Mouse (Mus musculus): ENCODE measurements around the gene Bri3.
A peak's percentile ranks its signal among the peaks of the same experiment; 100 is the strongest.

The Bri3 gene

GRCm38 (mm10) chr5:144238969-144239368, 5.3 kb upstream of the Bri3 start:
- DNase-seq = no peak

DNA sequence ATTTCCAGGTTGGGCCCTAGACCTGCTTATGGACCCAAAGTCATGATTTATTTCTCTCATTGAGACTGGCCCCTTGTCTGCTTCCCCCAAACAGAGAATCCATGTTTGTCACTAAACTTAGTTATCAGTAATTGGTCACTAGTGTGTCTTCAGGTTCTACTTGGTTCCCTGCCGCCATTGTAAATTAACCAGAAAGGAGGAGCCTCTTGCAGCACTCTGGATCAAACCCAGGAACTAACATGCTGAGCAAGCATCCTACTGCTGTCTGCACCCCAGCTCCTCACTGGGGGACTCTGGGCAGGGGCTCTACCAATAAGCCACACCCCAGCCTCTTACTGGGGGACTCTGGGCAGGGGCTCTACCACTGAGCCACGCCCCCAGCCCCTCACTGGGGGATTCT, 1.4 kb downstream of the Bri3 start:
- DNase-seq = peak; percentile 50

GRCm38 (mm10) chr5:144246669-144247068, 2.4 kb downstream of the Bri3 start:
- DNase-seq = no peak

DNA sequence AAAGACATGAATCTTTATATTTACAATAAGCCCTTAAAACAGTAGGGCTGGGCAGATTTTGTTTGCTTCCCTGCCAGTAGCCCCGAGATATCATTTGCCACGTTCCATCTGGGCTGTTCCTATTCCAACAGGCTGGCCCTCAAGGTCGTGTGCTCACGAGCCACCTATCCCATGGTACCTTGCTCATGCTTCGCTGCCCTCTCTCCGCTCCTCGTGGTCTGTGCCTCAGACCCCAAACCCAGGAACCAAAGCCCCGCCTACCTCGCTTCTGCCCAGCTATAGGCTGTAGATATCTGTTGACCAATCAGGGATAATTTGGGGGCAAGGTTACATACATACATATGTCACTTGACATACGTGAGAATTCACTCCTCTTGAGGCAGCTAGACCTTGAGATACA, 3.1 kb downstream of the Bri3 start:
- DNase-seq = no peak

DNA sequence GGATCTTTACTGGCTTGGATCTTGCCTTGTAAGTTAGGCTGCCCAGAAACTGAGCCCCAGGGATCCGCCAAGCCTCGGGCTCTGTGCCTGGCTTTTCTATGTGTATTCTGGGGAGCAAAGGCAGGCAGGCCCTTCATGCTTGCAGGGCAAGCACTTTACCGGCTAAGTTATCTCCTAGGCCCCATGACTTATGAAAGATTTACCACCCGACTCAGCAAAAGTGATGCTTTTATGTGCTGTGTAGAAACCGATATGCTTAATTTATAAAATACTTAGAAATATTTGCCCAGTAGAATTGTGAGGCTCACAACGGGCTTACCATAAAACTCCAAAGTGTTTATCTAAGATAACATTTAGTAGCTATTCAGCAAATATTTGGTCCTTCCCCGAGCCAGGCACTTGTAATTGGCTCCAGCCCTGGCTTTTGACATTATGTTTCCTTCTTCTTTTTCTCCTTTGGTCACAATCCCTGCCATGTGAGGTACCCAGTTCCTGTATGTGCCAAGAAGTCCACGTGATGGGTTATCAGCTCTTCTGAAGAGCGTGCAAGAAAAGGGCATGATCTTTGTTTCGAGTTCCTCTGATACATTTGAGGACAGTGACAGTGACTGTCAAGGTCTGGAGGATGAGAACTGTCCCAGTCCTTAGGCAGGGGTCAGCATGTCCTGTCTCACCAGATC, 3.8 kb downstream of the Bri3 start:
- DNase-seq = no peak

DNA sequence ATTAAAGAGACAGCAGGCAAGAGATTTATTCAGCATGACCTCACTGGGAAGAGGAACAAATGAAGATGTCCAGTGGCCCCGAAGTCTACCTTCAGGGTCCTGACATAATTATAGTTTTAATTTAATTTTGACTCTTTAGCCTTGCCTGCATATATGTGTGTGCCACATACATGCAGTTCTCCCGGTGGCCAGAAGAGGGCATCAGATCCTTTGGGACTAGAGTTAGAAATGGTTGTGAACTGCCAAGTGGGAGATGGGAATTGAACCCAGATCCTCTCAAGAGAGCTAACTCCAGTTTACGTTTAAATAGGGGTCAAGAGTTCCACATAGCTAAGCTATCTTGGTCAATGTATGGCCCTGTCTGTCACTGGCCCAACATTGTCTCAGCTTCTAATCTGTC, 5.6 kb downstream of the Bri3 start:
- no peak for DNase-seq

DNA sequence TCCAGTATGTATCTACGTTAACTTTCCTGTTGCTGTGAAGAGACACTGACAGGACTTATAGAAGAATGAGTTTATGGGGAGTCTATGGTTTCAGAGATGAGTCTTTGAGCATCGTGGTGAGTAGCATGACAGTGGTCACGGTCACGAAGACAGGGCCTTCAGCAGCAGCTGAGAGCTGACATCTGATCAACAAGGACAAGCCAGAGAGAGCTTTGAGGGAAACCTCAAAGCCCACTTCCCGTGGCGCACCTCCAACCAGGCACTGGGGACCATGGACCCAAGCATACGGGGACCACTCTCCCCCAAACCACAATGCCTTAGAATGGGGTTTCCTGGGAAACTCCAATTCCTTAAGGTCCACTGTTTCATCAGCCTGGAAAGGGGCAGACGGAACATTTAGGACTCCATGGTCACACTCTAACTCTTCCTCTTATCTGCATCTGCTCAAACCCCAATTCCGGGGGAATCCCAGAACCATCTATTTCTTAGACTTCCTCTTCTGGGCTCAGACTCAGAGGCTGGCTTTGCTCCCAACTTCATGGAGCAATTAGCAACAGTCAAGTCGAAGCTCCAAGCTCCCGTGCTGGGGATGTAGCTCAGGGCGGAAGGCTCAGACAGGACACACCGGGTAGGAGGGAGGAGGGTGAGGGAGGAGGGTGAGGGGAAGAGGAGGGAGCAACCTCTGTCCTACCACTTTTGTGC, 7.8 kb downstream of the Bri3 start:
- no peak for DNase-seq

DNA sequence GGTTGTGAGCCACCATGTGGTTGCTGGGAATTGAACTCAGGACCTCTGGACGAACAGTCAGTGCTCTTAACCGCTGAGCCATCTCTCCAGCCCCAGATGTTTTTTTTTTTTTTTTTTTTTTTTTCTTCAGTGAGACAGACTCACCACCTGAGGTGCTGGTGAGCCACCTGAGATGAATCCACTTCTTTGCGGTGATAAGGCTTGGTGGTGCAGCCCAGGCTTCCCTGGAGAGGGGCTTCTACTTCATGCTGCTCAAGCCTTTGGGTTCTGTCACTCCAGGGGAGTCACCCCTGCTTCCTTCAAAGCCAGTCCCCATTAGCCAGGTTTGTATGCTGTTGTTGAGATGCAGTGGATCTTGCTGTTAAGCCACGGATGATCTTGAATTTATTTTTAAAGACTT, 9.0 kb downstream of the Bri3 start:
- no peak for DNase-seq

- DNase-seq = peak; percentile 93
Observed at GRCm38 (mm10) chr5:144254122-144254810, 10.0 kb downstream of the Bri3 start.

- peak; percentile 94 for DNase-seq
Observed at GRCm38 (mm10) chr5:144254811-144255631, 10.8 kb downstream of the Bri3 start.

GRCm38 (mm10) chr5:144255632-144256540, 11.6 kb downstream of the Bri3 start:
- peak; percentile 72 for DNase-seq

- DNase-seq = no peak
Observed at GRCm38 (mm10) chr5:144256541-144256870, 12.3 kb downstream of the Bri3 start.

DNA sequence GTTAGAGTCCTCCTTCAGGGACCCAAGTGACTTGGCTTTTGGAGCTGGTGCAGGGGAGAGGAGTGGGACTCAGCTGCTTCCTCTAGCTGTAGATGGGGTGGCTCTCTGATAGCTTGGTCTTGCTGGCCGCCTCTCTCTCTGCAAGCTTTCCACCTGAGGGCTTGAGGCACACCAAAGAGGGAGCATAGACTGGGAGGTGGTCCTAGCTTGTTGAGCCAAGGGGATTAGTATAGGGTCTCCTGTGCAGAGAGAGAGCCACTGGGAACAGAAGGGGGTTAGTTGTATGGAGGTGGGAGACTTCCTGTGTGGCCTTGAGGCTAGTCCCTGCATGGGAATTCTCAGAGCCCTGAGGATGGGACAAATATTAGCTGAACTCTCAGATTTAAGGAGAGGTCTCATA, 12.7 kb downstream of the Bri3 start:
- DNase-seq = no peak

DNA sequence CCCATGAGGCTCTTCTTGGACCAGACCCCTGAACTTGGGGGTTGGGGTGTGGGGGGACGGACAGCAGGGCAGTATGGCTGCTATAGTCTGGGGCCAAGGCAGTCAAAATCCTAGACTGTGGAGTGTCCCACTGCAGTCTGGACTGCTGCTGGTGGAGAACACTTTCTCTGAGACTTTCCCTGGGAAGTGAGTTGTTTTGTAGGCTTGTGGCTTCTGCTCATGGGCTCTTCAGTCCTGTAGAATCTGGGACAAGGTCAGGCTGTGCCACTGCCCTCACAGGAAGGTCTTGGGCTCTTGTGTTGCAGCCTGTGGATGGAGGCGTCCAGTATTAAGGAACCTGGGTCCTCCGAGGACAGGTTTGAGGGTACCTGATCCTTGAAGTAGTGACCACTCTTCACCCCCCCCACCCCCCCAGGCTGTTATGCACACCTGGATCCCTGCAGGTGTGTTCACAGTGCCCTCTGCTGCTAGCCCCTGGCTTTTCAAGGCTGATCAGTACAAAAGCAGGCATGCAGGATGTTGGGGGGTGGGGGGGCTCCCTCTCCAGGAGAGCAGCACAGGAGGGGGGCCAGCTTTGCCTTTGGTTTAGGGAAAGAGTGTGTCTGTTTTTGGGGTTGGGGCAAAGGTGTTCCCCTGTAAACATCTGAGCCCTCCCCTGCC, 13.3 kb downstream of the Bri3 start:
- DNase-seq = no peak

DNA sequence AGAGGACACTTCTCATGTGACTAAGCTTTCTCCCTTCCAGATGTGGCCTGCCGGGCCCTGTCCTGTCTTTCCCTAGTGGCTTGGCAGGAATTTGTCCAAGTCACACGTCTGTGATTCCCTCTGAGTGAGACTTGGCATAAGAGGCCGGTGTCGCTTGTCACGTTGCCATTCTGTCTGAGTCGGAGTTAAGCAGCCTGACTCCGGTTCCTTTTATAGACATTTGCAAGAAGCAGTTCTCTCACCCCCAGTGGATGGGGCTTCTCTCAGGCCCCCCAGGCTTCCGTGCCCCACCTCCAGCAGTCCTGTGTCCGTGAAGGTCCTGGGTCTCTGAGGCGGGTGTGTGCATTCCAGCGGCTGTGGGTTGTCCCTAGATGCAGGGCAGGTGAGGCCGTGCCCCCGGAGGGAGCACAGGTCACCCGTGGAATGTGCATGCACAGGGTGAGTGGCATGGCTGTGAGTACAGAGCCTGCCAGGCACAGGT, 13.9 kb downstream of the Bri3 start:
- DNase-seq = peak; percentile 88

DNA sequence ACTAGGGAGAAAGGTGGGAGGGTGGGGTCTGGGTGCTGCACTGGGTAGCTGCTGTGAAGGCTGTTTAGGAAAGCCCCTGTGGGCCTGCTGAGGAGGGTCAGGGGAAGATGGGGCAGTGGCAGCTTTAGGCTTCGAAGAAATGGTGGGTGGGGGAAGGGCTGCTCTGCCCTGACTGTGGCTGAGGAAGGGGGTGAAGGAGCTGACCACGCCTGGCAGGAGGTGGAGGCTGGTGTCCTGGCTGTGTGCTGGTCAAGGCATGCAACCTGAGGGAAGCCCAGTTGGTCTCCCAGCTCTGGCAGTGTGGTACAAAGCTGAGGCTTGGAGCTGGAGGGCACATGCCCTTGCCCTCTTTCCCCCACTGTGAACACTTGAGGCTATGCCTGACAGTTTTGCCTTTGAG, 14.4 kb downstream of the Bri3 start:
- DNase-seq = peak; percentile 54

- DNase-seq = no peak
Observed at GRCm38 (mm10) chr5:144259228-144259627, 15.0 kb downstream of the Bri3 start.

DNA sequence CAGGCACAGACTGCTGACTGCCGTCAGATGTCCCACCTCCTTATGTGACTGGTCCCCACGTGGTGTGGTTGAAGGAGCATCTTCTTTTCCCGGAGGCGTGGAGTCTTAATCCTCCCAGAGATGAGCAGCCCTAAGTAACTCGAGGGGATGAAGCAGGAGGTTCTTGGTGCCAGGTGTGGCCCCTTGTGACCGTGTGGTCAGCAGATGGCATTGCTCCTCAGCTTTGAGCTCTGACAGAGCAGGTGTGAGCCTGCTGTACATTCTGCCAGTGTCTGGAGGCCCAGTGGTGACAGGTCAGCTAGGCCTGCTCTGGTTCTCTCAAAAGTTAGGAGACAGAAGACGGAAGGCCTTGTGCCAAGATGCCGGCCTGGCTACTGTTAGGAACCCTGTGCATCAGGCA, 16.2 kb downstream of the Bri3 start:
- no peak for DNase-seq

DNA sequence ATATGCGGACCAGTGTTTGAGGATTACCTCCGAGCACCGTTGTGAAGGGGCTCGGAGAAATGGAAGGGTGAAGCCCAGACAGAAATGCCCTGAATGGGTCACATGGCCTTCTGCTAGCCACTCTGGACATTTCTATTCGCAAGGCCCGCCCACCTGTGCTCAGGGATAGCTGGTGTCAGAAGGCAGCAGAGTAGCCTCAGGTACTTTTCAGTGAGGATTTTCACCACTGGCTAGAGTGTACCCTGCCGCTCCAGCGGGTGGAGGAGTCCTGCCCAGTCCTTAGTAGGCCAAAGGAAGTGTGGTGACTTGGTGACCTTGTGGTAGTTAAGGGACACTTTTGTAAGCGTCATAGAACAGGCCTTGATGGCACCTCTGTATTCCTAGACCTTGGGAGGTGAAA, 17.1 kb downstream of the Bri3 start:
- no peak for DNase-seq

DNA sequence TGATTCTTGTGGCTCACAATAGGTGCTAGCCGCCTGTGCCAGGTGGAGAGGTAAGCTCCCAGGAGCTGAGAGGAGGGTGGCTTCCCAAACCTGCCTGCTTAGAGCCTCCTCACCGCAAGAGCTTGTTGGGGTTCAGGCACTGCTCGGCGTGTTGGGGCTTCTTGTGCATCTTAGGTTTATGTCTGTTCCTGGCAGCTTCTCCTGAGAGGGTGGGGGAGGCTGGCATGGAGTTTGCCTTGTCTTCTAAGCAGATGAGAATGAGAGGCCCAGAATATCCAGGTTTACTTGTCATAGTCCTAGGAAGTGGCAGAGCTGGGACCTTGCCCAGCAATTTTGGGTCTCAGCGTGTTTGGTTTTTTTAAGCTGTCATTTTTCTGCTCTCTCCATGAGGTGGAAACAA, 17.6 kb downstream of the Bri3 start:
- DNase-seq = no peak

DNA sequence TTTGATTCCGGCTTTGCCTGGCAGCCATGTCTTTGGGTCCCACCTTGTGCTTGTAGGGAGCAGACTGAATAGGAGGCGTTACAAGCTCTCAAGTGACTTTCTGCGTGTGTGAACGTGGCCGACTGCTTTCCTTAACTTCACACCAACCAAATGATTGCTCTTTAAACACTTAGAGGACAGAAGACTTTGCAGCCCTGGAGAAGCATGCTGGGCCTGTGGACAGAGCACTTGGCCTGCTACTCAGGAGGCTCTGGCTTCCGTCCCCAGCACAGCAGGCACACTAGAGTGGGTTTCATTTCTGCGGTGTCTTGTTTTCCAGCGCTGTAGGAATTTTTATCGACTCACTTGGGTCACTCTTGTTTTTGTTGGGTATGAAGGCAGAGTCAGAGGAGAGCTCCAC, 18.8 kb downstream of the Bri3 start:
- DNase-seq = no peak

DNA sequence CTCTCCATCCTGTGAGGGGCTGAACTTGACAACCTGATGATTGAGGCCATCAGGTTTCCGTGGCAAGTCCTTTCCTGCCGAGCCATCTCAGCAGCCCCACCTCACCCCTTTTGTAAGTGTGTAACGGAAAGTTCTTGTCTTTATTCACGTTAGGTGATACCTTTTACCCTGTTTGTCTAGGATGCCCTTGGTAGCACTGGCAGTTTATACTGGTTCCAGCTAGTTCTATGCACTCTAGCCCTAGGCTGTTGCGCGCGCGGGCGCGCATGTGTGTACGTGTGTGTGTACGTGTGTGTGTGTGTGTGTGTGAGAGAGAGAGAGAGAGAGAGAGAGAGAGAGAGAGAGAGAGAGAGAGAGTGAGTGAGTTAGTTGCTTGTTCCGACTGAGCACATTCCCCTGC, 19.3 kb downstream of the Bri3 start:
- no peak for DNase-seq

Data from kidney, adult 9 months (tissue).